Mouse (Mus musculus): ENCODE measurements around the gene Tex38.

DNA sequence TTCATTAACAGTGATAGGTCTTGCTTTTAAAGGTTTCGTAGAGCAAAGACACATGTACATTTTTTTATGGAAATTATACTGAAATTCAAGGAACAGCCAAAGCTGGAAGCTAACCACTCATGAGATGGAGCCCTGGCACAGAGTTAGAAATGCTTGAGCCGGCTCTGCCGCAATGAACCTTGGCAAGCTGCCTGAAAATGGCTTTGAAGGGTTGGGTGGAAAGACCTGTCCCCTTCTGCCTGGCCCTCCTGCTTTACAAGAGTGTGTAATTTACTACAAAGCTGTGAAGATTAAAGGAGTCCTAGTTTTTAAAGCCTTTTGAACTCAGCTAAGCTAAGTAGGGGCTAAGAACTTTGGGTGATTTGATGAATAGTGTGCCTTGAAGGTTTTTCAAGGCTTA lies 19.6 kb downstream of the Tex38 start:
- TF ChIP-seq CTCF (conservative IDR thresholded peaks at IDR 0.05 in 1 of 2, IDR thresholded peaks at IDR 0.05 in 1 of 2; ENCODE audit: low read depth in 2 of 2, low read length in 2 of 2), result no peak
- no peak for TF ChIP-seq USF1 (IDR thresholded peaks at IDR 0.05; ENCODE audit: low read depth, low read length)
- TF ChIP-seq ZKSCAN1 (IDR thresholded peaks at IDR 0.05; ENCODE audit: borderline replicate concordance, low read depth, low read length), result no peak
- TF ChIP-seq POLR2AphosphoS2 (IDR thresholded peaks at IDR 0.05; ENCODE audit: low read depth, low read length), result no peak

All from CH12.LX (cell line).